Mouse (Mus musculus) urinary bladder, postnatal 14 days (tissue): ENCODE results near the gene Gm20388.

Source experiments
- DNase-seq: peaks from one replicate; pipeline ENCODE4 v3.0.0; 2021; ENCODE audit warnings: low spot score

The Gm20388 gene

DNA sequence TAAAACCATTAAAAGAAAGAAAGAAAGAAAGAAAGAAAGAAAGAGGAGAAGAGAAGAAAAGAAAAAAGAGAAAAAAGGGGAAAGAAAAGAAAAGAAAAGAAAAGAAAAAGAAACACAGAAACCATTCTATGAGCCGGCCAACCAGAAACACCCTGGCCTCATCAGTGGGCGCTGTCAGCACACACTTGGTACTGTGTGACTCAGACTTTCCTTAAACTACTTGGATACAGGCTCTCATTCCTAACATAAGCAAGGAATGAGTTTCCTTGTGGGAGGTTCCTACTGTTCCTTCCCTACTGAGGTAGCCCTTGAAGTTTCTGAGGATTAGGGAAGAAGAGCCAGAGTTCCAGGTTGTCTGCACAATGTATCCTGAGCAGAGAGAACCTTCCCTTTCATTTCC is 3420.7 kb downstream of the Gm20388 start:
- DNase-seq: no peak

DNA sequence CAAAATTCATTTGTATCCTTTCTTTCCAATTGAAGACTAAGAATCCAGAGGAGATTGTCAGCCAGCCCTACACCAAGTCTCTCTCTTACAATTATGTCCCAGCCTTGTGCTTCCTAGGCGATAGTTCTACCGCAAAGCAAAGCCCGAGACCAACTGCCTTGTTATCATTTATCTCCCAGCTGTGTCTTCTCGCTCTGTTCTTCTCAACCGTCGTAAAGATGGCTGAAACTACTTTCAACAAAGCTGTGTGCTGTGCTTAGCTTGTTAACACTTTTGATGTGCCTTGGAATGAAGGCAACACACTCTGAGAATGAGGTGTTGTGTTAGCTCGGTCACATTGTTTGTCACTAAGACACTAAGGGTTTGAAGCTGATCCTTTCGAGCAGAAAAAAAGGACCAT is 3421.2 kb downstream of the Gm20388 start:
- no peak for DNase-seq

DNA sequence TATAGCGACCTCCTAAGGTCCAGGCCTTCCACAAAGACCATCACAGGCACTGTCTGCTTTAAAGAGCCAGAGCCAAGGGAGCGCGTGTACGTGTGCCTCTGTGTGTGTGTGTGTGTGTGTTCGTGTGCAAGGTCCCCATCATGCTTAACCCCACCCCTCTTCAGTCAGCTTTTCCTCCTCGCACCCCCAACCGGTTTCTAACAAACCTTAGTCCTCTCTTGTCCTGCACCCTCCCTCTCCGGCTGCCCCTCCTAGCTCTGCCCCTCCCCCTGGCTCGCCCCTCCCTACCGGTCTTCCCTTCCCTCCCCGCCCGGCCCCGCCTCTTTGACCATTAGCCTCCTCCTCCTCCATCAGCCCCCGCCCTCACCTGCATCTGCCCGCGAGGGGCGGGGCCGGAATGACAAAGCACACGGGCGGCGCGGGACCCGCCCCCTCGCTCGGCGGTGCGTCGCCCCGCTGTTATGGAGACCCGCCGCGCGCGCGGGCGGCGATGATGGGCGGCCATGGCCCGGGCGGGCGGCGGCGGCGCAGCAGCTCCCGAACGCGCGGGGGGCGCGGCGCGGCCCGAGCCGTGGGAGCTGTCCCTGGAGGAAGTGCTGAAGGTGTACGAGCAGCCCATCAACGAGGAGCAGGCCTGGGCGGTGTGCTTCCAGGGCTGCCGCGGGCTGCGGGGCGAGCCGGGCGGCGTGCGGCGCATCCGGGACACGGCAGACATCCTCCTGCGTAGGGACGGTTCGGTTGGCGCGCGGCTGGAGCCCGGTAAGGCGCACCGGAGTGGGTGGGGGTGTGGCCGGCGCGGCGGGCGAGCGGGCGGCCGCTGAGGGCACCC is 3421.8 kb downstream of the Gm20388 start, which contains the start of gene Spire2:
Gene Spire2 (plus strand): TSS at position 452 of the 829 bp plus-strand sequence.
- peak; percentile 83 for DNase-seq

DNA sequence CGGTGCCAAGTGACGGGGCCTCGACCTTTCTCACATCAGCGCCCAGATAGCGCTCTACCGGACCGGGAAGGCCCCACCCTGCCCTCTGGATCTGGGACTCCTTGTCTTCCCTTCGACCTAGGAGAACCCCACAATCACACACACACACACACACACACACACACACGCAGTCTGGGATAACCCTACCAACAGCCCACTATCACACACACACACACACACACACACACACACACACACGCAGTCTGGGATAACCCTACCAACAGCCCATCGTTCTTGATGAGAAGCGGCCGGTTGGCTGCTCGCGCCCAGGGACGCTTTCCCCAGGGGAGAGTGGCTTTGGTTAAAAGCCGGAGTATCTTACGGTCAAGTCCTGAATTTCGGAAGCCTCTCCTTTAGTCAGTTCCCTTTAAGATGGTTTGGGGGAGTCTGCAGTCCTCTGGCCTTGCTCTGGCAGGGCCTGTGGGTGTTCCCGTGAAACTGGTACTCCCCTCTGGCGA is 3422.5 kb downstream of the Gm20388 start:
- no peak for DNase-seq

DNA sequence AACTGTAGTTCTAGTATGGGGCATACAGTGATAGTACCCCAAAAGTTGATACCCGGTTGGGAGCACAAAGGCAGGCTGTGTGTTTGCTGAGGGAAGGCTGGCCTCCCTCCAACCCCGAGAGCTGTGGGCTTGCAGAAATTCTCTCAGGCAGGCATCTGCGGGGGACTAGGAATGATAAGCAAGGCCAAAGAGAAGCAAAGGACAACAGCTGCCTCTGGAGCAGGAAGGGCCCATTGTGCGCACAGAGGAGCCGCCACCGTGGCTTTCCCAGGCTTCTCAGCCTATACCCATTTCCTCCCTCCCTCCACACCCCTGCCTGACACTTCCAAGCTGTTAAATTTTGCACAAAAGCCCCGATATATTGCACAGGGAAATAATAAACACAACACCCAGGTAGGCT is 3423.2 kb downstream of the Gm20388 start:
- DNase-seq: no peak

DNA sequence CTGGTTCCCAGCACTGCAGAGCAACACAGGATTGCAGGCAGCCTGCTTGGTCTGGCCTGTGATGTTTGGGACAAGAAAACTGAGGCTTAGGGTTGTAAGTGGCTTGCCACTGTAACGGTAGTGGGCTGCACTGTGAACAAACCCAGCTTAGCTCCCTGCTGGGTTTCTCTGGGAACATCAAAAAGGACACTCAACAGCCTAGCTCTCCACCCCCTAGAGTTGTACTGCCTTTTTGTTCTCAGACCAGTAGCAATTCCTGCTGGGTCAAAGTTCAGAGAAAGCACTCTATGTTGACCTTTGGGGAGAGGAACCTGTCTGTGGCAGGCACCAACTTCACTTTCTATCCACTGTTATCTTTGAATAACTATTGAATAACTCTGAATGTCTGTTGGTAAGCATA is 3423.8 kb downstream of the Gm20388 start:
- DNase-seq: no peak

DNA sequence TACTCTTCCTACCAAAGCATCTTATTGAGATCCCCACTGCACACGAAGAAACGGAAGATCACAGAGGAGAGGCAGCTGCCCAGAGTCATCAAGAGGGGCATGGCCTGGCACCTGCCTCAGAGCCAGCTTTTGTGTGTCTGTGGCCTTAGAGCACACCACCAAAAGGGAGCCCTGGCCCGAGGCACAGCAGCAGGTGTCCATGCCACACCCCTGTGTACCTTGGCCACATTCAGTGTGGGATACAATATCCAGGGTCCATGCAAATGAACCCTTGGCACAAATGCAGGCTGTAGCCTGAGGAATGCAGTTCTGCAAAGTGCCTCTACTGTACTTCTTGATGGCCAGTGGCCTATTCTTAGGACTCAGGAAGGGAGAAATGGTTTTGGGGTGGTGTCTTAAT is 3426.8 kb downstream of the Gm20388 start:
- DNase-seq: no peak

DNA sequence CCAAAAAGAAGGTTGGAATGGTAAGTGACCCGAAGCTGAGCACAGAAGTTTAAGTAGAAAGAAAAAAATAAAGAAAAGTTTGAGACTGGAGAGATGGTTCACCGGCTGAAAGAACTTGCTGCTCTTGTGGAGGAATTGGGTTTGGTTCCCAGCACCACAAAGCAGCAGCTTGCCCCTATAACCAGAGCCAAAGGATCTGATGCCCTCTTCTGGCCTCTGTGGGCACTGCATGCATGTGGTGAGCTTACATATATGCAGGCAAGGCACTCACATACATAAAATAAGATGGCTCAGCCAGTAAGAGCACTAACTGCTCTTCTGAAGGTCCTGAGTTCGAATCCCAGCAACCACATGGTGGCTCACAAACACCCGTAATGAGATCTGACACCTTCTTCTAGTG is 3429.4 kb downstream of the Gm20388 start:
- DNase-seq: no peak

DNA sequence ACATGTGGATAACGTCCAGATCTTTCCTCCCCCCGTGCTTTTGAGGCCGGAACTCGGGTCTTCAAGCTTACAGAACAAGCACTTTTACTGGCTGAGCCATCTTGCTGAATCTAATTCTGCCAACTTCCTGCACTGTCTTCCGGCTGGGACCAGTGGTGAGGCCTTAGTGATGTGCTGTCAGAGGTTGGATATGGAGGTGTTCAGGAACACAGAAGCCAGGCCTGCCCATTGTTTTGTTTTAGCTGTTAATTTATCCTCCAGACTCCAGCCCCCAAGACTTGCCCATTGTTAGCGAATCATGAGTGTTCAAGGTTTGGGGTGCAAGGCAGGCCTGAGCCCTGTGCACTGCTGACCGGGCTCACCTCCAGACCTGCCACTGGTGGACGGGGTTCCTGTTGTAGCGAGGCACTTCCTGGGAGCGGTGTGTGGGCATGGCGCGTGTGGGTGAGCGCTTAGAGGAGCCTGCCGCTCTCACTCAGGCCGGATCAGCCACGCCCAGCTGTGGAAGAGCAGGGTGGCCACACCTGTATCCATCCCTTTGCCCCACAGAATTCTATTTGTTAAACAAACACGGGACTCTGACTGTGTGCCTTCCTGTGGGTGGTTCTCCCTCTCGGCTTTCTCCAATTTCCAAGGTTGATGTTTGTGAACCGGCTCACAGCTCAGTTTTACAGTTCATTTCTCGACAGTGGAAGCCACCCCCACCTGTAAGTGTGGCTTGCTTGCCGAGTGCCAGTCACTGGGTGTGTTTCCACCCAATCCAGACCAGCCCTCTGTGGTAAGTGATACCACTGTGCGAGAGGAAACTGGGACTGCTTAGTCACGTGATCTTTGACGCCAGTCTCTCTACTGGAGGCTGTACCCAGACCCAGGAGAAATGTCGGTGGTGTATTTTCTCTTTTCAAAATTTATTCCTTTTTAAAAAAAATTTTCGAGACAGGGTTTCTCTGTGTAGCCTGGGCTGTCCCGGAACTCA is 3430.7 kb downstream of the Gm20388 start:
- peak; percentile 73 for DNase-seq

DNA sequence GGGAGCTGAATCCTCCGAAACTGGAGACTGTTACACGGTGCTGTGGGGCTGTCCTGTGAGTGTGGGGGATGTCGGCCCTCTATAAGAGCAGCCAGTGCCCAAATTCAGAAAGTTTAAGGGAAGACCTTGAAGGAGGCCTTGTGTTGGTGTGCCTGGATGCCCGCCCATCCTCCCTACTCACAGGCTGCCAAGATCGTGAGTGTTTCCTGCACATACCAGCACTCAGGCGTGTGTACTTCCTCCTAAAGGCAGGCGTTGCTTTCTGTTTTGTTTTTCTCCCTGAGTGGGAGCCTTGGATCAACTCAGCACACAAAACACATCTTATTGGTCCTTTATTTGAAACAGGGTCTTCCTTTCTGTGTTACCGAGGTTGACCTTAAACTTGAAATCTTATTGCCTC is 3431.6 kb downstream of the Gm20388 start:
- no peak for DNase-seq

DNA sequence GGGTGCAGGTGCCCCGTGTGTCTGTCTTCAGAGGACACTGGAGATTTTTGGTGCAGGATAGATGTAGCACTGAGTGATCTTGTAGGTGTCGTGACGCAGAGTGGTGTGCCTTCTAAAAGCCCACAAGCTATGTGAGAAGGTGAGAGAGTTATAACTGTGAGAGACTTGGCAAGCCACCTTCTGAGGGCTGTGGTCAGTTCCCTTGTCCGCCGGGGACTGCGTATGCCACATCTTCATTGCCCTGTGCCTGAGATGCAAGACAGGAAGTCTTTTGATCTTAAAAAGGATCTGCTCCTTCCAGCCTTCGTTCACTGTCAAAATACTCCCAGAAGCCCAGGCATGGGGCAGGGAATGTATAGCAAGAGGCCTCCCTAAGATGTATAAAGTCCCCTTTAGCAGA is 3432.3 kb downstream of the Gm20388 start:
- DNase-seq: no peak

DNA sequence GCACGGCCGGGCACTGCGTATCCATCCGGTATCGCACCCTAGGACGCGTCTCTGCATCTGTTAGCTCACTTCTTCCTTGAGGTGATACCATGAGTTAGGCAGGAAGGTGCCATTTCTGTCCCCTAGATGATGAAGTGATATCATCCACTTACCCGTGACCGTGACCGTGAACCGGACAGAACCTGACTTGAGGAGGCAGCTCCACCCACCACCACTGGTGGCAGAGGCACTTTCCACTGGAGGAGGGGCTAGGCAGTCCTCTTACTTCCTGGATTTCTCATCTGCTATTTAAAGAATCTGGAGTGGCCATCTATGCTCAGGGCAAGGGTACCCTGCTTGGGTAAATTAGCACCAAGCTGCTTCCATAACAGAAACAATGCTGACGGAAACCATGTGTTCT is 3432.8 kb downstream of the Gm20388 start:
- no peak for DNase-seq

DNA sequence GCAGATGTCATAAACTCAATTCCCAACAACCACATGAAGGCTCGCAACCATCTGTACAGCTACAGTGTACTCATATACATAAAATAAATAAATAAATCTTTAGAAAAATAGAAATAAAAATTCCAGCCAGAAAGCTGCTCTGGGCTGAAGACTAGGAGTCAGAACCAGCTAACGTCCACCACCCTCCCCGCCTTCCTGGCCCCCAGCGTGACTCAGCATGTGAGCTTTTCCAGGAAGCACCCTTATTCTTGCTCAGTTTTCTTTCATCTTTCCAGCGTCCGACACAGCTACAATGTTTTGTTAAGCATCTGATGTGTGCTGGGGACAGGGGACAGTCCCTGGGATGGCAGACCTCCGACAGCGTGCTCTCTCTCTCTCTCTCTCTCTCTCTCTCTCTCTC is 3434.5 kb downstream of the Gm20388 start:
- peak; percentile 39 for DNase-seq

DNA sequence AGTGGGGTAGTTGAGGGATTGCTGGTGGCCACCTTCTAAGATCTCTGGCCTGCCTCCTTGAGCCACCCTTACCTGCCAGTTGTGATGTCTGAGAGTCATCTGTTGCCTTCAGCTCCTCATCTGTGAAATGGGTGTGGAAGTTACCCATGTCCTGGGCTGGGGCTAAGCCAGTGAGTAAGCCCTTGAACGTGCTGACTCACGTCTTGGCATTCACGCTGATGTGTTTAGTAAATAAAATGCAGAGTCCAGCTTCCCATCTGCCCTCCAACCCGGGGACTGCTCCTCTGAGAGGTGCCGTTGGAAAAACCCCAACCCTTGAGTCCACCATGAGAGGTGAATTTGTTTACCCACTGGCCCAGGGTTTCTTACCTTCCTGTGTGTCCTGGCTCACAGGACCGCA is 3435.2 kb downstream of the Gm20388 start:
- DNase-seq: no peak

DNA sequence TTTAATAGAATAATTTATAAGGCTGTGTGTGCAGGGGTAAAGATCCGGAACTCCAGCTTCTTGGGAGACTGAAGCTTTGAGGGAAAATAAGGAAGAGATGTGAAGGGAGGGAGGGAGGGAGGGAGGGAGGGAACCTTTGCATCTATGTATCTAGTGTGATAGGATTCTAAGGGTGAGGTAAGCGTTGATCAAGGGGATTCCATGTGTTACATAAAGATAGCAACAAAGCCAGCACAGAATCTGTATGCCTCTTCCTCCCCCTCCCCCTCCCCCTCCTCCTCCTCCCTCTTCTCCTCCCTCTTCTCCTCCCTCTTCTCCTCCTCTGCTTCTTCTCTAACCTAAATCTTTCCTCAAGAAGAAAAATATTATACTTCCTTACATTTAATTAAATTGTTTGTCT is 3436.7 kb downstream of the Gm20388 start:
- DNase-seq: no peak

DNA sequence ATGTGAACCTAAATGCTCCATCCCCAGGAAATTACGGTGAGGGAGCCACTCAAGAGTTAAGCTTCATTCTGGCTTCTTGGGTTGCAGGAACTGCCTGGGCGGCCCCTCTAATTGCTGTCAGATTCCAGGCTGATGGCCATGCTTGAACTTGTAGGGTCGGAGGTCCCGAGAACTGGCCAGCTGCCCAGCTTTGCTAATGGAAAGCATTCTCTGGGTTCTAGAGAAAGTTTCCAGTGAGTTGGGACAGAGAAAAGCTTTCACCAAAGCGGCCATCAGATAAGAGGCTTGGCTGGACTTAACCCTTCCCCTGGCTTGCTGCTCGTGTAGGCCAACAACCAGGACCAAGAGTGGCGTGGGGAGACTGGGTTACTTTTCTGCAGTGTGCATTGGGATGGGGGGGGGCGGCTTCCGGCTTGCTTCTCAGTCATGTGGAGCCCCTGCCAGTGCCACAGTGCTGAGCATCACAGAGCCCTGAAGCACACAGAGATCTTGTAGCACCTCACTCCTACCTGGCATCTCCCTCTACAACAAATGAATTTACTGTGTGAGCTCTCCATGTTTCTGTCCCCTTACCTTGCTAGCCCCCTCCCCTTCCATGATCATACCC is 3437.7 kb downstream of the Gm20388 start:
- peak; percentile 75 for DNase-seq

DNA sequence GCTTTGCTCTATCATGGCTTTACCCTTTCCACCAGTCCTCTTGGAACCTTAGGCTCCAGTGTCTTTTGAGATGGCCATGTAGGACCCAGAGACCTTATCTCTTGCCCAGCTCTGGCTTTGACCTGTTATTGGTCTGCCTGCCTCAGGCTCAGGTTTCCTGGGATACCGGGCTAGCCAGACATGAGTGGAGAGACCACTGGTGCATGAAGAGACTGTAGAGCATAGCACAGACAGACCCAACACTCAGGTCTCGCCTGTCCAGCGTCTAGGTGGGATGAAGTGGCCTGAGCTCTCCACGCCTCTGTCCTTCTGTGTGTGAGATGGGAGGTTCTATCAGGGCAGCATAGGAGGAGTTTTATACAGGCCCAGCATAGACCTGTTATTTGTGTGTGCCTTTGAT is 3438.4 kb downstream of the Gm20388 start:
- no peak for DNase-seq

DNA sequence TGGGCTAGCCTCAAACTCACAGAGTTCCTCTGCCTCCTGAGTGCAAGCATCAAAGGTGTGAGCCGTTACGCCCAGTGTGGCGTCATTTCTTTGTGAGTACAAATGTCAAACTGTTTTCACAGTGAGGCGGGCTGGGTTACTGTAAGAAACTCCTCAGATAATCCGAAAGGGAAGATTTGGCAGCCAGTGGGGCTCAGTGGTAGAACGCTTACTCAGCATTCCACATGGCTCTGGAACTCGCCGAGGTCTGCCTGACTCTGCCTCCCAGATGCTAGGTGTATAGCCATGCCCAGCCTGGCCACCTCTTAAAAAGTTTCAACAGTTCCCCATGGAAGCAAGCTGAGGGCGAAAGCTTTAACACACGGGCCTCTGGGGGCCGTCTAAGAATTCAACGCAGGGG is 3441.5 kb downstream of the Gm20388 start:
- DNase-seq: no peak

DNA sequence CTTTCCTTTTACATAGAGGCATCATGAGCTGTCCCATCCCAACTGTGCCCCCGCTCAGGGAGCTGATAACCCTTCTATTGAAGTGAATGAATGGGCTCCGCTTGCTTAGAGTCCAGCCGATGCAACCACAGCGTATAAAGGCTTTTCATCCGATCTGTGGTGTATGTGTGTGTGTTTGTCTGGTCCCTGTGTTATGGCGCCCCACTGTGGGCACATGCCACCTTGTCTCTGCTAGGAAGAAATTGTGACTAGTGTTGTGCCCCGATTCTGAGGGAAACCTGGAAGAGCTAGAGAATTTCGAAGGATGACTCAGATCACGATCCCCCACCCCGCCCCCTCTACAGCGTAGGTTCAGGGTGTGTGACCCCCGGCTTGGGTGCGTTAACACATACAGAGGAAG is 3442.1 kb downstream of the Gm20388 start:
- DNase-seq: peak; percentile 71

DNA sequence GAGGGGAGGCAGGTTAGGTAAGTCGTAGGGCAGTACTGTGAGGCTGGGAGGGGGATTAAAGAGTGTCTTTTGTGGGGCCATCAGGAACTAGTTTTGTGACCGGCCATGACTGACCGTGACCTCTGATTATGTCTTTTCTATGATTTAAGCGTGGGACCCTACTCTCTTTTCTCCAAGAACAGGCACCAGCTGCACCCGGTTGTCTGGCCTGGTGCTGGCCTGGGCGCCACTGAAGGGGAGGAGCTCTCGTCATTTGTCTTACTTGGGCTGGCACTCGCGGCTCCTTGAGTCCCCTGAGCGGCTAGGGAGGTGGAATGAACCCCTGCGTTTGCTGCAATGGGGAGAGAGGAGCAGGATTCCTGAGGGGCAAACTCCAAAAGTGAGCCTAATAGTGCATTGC is 3442.6 kb downstream of the Gm20388 start:
- DNase-seq: no peak

DNA sequence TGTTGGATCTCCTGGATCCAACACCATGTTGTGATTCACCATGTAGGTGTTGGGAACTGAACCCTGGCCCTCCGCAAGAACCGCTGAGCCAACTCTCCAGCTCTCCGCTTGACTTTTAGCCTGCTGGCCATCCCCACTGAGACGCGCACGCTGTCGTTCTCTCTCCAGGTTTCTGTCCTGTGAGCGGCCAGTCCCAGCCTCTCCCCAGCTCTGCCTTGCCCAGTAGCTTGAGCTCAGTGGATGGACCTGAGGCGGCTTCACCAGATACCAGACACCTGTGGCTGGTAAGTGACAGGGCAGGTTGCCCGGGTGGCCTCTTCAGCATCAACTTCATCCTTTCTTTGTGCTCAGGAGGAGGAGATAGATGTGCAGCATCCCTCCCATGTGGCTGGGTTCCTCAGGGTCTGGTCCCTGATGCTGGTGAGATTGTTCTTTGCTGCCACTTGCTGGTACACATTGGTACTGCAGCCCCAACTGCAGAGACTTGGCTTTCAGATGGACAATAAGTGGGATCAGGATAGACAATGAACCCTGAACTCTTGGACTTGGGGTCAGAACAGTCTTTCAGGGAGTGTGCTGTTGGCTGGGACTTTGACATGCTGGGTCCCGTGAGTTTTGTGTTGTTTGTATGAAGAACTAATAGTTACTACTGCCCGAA is 3450.6 kb downstream of the Gm20388 start:
- DNase-seq: peak; percentile 74
